Mouse (Mus musculus): ENCODE results near the gene Krt12. TPM values are rescaled to one million over a fixed set of nuclear protein-coding genes. Genes with fewer than 3 reads are reported as not detected.

The Krt12 gene
- polyA plus RNA-seq, 1 experiment from 2014 or later: 0.09 TPM

DNA sequence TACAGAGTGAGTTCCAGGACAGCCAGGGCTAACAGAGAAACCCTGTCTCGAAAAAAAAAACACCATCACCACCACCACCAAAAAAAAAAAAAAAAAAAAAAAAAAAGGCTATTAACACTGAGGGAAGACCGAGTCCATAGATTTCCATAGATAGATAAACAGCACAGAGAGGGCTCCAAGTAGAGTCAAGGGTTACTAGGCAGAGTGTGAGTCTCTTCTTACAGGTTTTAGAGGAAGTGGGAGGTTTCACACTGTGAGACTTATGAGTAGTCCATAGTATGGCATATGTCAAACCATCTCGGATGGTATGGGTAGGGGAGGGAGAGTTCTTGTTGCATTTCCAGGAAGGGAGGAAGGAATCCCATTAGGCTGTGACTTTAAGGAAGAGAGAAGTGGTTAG, 24.0 kb downstream of the Krt12 start:
- H3K27me3 ChIP-seq (replicated peaks): no peaks in the 10 kb centered on the region
- no peak overlapping the region for H3K27ac ChIP-seq
- H3K9me3 ChIP-seq: no peaks in the 10 kb centered on the region
- 64% methylated on average over 3 of the region's 3 CpGs for WGBS
- H3K4me2 ChIP-seq: no peak overlapping the region
- H3K4me1 ChIP-seq: no peaks in the 10 kb centered on the region
- H3K36me3 ChIP-seq: no peaks in the 10 kb centered on the region
- ATAC-seq (ENCODE audit: insufficient read depth, low FRiP score, low read depth): no peak
- H3K4me3 ChIP-seq (replicated peaks): no peak overlapping the region
- no peak overlapping the region for H3K9ac ChIP-seq

DNA sequence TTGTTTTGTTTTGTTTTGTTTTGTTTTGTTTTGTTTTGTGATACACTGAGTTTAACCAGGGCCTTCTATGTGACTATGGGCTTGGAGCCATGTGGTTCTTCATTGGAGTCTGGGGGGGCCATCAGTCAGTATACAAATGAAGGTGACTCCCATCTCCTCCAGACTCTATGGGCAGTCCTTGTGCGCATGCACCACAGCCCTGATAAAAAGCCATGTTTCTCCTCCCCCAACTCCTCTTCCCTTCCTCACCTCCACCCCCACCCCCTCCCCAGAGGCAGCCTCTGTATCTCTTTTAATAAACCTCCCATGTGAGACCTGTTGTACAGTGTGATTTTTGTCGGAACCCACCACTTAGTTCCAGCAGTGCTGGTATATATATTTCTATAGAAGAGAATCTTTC, 25.4 kb downstream of the Krt12 start:
- H3K36me3 ChIP-seq: no peaks in the 10 kb centered on the region
- no peak overlapping the region for H3K4me3 ChIP-seq (replicated peaks)
- H3K27me3 ChIP-seq (replicated peaks): no peaks in the 10 kb centered on the region
- ATAC-seq (ENCODE audit: insufficient read depth, low FRiP score, low read depth): no peak
- no peaks in the 10 kb centered on the region for H3K9me3 ChIP-seq
- no peaks in the 10 kb centered on the region for H3K4me1 ChIP-seq
- H3K27ac ChIP-seq: no peak overlapping the region
- WGBS: 92% methylated on average over 2 of the region's 2 CpGs
- no peak overlapping the region for H3K4me2 ChIP-seq
- no peak overlapping the region for H3K9ac ChIP-seq

- Histone ChIP-seq H3K9me3 (no peaks in the 10 kb centered on the region), H3K36me3 (no peaks in the 10 kb centered on the region), H3K4me1 (no peaks in the 10 kb centered on the region), H3K27me3 (replicated peaks) (no peaks in the 10 kb centered on the region), H3K9ac (no peak overlapping the region), H3K4me2 (no peak overlapping the region), H3K4me3 (replicated peaks) (no peak overlapping the region), H3K27ac (no peak overlapping the region)
- no peak for ATAC-seq (ENCODE audit: insufficient read depth, low FRiP score, low read depth)
- WGBS: 56% methylated on average over 3 of the region's 3 CpGs
These were observed 26.0 kb downstream of the Krt12 start for GRCm38 (mm10) chr11:99396034-99396433.

DNA sequence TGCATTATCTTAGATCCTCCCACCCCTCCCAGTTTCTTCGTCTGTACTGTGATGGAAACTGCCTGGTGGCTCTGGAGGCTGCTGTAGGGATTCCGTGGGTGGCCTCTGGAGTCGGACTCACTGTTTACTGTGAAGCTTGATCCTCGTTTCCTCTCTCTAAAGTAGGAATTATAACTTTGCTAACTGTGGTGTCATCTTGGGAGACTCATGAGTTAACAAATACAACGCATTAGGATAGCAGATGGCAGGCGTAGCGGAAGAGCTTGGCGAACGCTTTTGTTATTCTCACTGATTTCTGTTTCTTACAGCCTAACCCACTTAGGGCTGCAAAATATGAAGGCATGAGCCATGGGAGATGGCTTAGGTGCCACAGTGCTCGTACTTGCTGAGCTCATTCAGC, 29.6 kb downstream of the Krt12 start:
- 66% methylated on average over 10 of the region's 10 CpGs for WGBS
- no peak overlapping the region for H3K4me3 ChIP-seq (replicated peaks)
- no peak for ATAC-seq (ENCODE audit: insufficient read depth, low FRiP score, low read depth)
- peak overlapping the region; percentile 52 for H3K27ac ChIP-seq
- peak overlapping the region; percentile 14; the same call in 1 of the 2 replicates for H3K4me2 ChIP-seq
- no peaks in the 10 kb centered on the region for H3K27me3 ChIP-seq (replicated peaks)
- no peaks in the 10 kb centered on the region; the same call in 1 of the 2 replicates for H3K4me1 ChIP-seq
- H3K9me3 ChIP-seq: no peaks in the 10 kb centered on the region
- no peak overlapping the region for H3K9ac ChIP-seq
- no peaks in the 10 kb centered on the region for H3K36me3 ChIP-seq

DNA sequence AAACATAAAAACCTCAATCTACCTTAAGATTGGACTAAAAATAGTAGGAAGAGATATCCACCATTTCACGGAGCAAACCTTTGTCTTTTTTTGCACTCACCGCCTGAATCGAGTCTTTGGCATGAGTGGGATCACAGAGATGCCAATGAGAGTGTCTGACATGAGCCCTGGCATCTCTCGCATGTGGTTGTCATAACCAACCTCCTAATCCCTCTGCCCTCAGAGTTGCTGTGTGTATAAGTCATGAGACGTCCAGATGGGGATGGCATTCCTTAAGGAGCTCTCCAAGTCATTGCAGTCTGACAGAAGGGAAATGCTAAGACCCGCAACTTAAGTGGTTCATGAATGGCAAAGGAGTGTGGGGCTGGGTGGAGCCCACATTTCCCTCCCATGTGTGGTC, 30.7 kb downstream of the Krt12 start:
- H3K27me3 ChIP-seq (replicated peaks): no peaks in the 10 kb centered on the region
- no peaks in the 10 kb centered on the region for H3K9me3 ChIP-seq
- H3K9ac ChIP-seq: no peak overlapping the region
- no peak overlapping the region for H3K27ac ChIP-seq
- no peaks in the 10 kb centered on the region; the same call in 1 of the 2 replicates for H3K4me1 ChIP-seq
- H3K4me2 ChIP-seq: no peak overlapping the region
- no peaks in the 10 kb centered on the region for H3K36me3 ChIP-seq
- no peak for ATAC-seq (ENCODE audit: insufficient read depth, low FRiP score, low read depth)
- H3K4me3 ChIP-seq (replicated peaks): no peak overlapping the region
- 71% methylated on average over 6 of the region's 6 CpGs for WGBS

GRCm38 (mm10) chr11:99390866-99391265, 31.2 kb downstream of the Krt12 start:
- H3K27ac ChIP-seq: no peak overlapping the region
- no peaks in the 10 kb centered on the region; the same call in 1 of the 2 replicates for H3K4me1 ChIP-seq
- H3K4me2 ChIP-seq: no peak overlapping the region
- H3K4me3 ChIP-seq (replicated peaks): no peak overlapping the region
- no peaks in the 10 kb centered on the region for H3K9me3 ChIP-seq
- H3K27me3 ChIP-seq (replicated peaks): no peaks in the 10 kb centered on the region
- WGBS: 55% methylated on average over 7 of the region's 7 CpGs
- no peak overlapping the region for H3K9ac ChIP-seq
- no peaks in the 10 kb centered on the region for H3K36me3 ChIP-seq
- no peak for ATAC-seq (ENCODE audit: insufficient read depth, low FRiP score, low read depth)

- Histone ChIP-seq H3K27me3 (replicated peaks) (no peaks in the 10 kb centered on the region), H3K4me2 (no peak within 1 kb of the TSS), H3K36me3 (no peaks in the 10 kb centered on the region), H3K27ac (no peak within 1 kb of the TSS), H3K9me3 (no peaks in the 10 kb centered on the region), H3K4me1 (no peaks in the 10 kb centered on the region; the same call in 1 of the 2 replicates), H3K4me3 (replicated peaks) (no peak within 1 kb of the TSS), H3K9ac (no peak within 1 kb of the TSS)
- WGBS: 70% methylated on average over 4 of the region's 4 CpGs
- no peak for ATAC-seq (ENCODE audit: insufficient read depth, low FRiP score, low read depth)
These were observed 32.8 kb downstream of the Krt12 start, which contains the start of gene Krt10 for GRCm38 (mm10) chr11:99389264-99389663. Krt10 (minus strand) TSS chr11:99389364.

- Histone ChIP-seq H3K27me3 (replicated peaks) (no peaks in the 10 kb centered on the region), H3K36me3 (no peaks in the 10 kb centered on the region), H3K9me3 (no peaks in the 10 kb centered on the region), H3K27ac (no peak overlapping the region), H3K4me3 (replicated peaks) (no peak overlapping the region), H3K4me2 (no peak overlapping the region), H3K4me1 (no peaks in the 10 kb centered on the region; the same call in 1 of the 2 replicates), H3K9ac (no peak overlapping the region)
- no peak for ATAC-seq (ENCODE audit: insufficient read depth, low FRiP score, low read depth)
- 92% methylated on average over 18 of the region's 18 CpGs for WGBS
These were observed 33.4 kb downstream of the Krt12 start for GRCm38 (mm10) chr11:99388661-99389060.

GRCm38 (mm10) chr11:99385813-99386721, 36.0 kb downstream of the Krt12 start:
- no peaks in the 10 kb centered on the region for H3K9me3 ChIP-seq
- H3K27me3 ChIP-seq (replicated peaks): no peaks in the 10 kb centered on the region
- H3K9ac ChIP-seq: peak overlapping the region; percentile 32
- H3K4me3 ChIP-seq (replicated peaks): peak overlapping the region; percentile 53
- H3K4me2 ChIP-seq: peak overlapping the region; percentile 55
- H3K27ac ChIP-seq: peak overlapping the region; percentile 97
- under 1% methylated on average over 69 of the region's 71 CpGs for WGBS
- H3K36me3 ChIP-seq: no peaks in the 10 kb centered on the region
- H3K4me1 ChIP-seq: no peaks in the 10 kb centered on the region; the same call in 1 of the 2 replicates
- ATAC-seq (ENCODE audit: insufficient read depth, low FRiP score, low read depth): peak; percentile 78

DNA sequence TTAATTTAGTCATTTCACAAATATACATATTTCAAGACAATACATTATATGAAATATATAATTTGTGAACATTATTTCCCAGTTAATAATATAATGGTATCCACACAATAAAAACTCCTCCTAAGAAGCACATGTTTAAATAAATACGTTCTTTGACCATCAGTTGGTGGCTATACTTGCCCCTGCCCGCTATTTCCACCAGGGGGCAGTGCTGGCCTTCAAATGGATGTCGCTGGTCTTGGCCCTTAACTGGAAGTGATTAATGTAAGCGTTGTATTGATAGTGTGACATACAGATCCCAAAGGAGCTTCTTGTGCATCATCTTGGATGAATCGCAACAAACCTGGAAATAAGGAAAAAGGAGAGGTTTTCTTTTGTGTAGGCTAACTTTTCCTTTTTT, 42.5 kb downstream of the Krt12 start:
- 16% methylated on average over 5 of the region's 5 CpGs for WGBS
- no peaks in the 10 kb centered on the region for H3K9me3 ChIP-seq
- no peak overlapping the region for H3K27ac ChIP-seq
- H3K27me3 ChIP-seq (replicated peaks): 0 out of 2 replicates have a peak, but pooled peaks cover 2% of the 10 kb centered on the region
- no peak overlapping the region for H3K9ac ChIP-seq
- ATAC-seq (ENCODE audit: insufficient read depth, low FRiP score, low read depth): no peak
- no peaks in the 10 kb centered on the region for H3K36me3 ChIP-seq
- H3K4me2 ChIP-seq: no peak overlapping the region
- H3K4me1 ChIP-seq: no peaks in the 10 kb centered on the region
- no peak overlapping the region for H3K4me3 ChIP-seq (replicated peaks)

DNA sequence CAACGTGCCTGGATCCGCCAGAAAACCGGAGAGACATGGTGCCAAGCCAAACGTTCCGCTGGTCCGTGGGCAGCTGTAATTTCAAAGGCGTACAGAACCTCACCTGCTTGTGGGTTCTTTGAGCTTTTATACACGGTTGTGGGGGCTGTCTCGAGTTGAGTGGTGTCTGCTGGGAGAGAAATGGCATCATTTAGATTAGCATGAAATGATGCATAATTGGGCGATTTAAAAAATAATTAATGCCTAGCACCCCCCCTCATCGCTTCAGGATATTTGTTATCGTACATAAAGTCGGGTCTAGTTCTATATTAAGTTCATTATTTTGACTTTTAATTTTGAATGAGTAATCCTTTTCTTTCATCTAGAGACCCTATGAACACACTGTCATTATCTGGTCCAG, 47.3 kb downstream of the Krt12 start, which contains the start of gene Krt28:
Gene Krt28 (minus strand): TSS at position 101 of the 400 bp plus-strand sequence.
- H3K4me2 ChIP-seq: no peak within 1 kb of the TSS
- H3K27me3 ChIP-seq (replicated peaks): 0 out of 2 replicates have a peak, but pooled peaks cover 3% of the 10 kb centered on the region
- ATAC-seq (ENCODE audit: insufficient read depth, low FRiP score, low read depth): no peak
- no peaks in the 10 kb centered on the region for H3K4me1 ChIP-seq
- H3K9me3 ChIP-seq: no peaks in the 10 kb centered on the region
- no peaks in the 10 kb centered on the region for H3K36me3 ChIP-seq
- WGBS: 78% methylated on average over 13 of the region's 13 CpGs
- no peak within 1 kb of the TSS for H3K9ac ChIP-seq
- H3K27ac ChIP-seq: no peak within 1 kb of the TSS
- H3K4me3 ChIP-seq (replicated peaks): no peak within 1 kb of the TSS

DNA sequence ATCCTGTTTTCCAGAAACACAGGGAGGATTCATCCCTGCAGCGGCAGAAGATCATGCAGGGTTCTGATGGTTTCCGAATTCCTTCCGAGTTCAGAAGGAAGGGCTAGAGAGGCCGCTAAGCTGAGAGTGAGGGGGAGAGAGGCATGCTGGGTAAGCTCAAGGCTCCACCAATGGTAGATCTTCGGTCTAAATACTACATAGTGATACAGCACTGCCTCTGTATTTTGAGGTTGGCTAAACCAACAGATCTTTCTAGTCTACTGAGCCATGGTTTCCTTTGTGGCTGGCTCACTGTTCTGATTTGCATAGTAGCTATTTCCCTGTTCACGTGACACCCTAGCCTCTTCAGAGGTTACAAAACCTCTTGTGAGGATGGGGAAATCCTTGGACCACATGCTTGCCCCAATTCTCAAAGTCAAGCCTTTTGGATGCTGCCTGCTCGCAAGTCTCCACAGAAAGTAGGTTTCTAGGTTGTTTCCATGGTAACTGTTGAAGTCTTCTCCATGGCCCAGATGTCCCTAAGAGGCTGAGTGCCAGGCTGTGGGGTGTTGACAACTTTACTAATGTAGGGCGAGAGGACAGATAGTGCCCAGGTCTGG, 52.1 kb downstream of the Krt12 start:
- no peak overlapping the region for H3K4me3 ChIP-seq (replicated peaks)
- no peaks in the 10 kb centered on the region for H3K4me1 ChIP-seq
- no peak for ATAC-seq (ENCODE audit: insufficient read depth, low FRiP score, low read depth)
- H3K9ac ChIP-seq: no peak overlapping the region
- no peak overlapping the region for H3K4me2 ChIP-seq
- H3K9me3 ChIP-seq: no peaks in the 10 kb centered on the region
- no peak overlapping the region for H3K27ac ChIP-seq
- no peaks in the 10 kb centered on the region for H3K36me3 ChIP-seq
- 87% methylated on average over 8 of the region's 8 CpGs for WGBS
- H3K27me3 ChIP-seq (replicated peaks): 0 out of 2 replicates have a peak, but pooled peaks cover 3% of the 10 kb centered on the region

All from stomach, embryonic 15.5 days (tissue).